Mouse (Mus musculus) limb, embryonic 15.5 days (tissue): ENCODE measurements around the gene Cmss1. TPM values are rescaled to one million over a fixed set of nuclear protein-coding genes. Genes with fewer than 3 reads are reported as not detected.
A peak's percentile ranks its signal among the peaks of the same experiment; 100 is the strongest.

Source experiments
- ATAC-seq: fragments of 200-750 bp; cut with Nextera tagmentation; 2 replicates; pipeline ENCODE4 v1.8.0; 2017; ENCODE audit warnings: low read depth, moderate TSS enrichment; ENCODE audit not compliant: insufficient number of reproducible peaks, low FRiP score, low TSS enrichment
- H3K27ac ChIP-seq: fragments of 300-500 bp; sonication (generic); 2 replicates; pipeline ENCODE4 v1.5.1; 2015; ENCODE audit warnings: moderate library complexity, mild to moderate bottlenecking, inconsistent platforms
- H3K27me3 ChIP-seq: fragments of 300-500 bp; sonication (generic); 2 replicates; pipeline ENCODE4 v1.6.1; 2015; ENCODE audit warnings: inconsistent platforms
- H3K36me3 ChIP-seq: fragments of 300-500 bp; sonication (generic); 2 replicates; pipeline ENCODE4 v1.6.1; 2015; ENCODE audit warnings: inconsistent platforms
- H3K4me1 ChIP-seq: fragments of 300-500 bp; sonication (generic); 2 replicates; pipeline ENCODE4 v1.6.1; 2015; ENCODE audit warnings: inconsistent platforms
- H3K4me2 ChIP-seq: fragments of 300-500 bp; sonication (generic); 2 replicates; pipeline ENCODE4 v1.6.1; 2015; ENCODE audit warnings: mild to moderate bottlenecking, inconsistent platforms
- H3K4me3 ChIP-seq: fragments of 300-500 bp; sonication (generic); 2 replicates; pipeline ENCODE4 v1.5.1; 2015; ENCODE audit warnings: mild to moderate bottlenecking, inconsistent platforms
- H3K9ac ChIP-seq: fragments of 300-500 bp; sonication (generic); 2 replicates; pipeline ENCODE4 v1.6.1; 2015; ENCODE audit warnings: inconsistent platforms
- H3K9me3 ChIP-seq: fragments of 300-500 bp; sonication (generic); 2 replicates; pipeline ENCODE4 v1.6.1; 2016; ENCODE audit warnings: inconsistent platforms
- WGBS: fragments of 180-500 bp; shearing (Covaris S2); methylation state at CpG from one replicate; pipeline ENCODE4 v1.1.7; 2015; 5-methylcytosine and 5-hydroxymethylcytosine counted together
- polyA plus RNA-seq: library from polyadenylated mRNA; unstranded; fragments of >200 nt; fragmentation: Nextera tagmentation; extraction: Ambion mirVana; gene quantifications from 2 replicates; pipeline ENCODE4 v1.2.1, GENCODE M21; 2015

Cmss1 gene
- polyA plus RNA-seq, 1 experiment from 2014 or later = 41.8 TPM

DNA sequence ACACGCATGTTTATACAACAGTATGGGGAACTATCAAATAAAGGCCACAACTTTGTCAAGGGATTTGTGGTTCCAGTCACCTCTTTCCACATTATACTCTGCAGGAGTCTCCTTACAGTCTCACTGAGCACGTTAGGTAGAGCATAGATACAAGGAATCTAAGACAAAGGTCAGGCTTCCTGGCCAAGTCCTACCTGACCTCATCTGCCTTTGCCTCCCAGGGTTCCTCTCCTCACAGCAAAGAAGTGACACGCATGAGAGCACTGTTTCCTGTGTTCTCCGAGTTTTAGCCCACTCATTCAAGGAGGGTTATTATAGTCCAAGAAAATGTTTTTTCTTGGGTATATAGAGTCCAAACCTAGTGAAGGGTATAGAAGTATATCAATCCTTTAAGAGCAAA, 51.0 kb downstream of the Cmss1 start:
- Histone ChIP-seq H3K4me1 (peaks cover 18% of the 10 kb centered on the region; the same call in 1 of the 2 replicates), H3K9ac (no peak overlapping the region), H3K36me3 (no peaks in the 10 kb centered on the region), H3K9me3 (no peaks in the 10 kb centered on the region), H3K27me3 (no peaks in the 10 kb centered on the region), H3K4me2 (no peak overlapping the region), H3K27ac (no peak overlapping the region), H3K4me3 (no peak overlapping the region)
- ATAC-seq = no peak
- 77% methylated on average over 4 of the region's 4 CpGs for WGBS

DNA sequence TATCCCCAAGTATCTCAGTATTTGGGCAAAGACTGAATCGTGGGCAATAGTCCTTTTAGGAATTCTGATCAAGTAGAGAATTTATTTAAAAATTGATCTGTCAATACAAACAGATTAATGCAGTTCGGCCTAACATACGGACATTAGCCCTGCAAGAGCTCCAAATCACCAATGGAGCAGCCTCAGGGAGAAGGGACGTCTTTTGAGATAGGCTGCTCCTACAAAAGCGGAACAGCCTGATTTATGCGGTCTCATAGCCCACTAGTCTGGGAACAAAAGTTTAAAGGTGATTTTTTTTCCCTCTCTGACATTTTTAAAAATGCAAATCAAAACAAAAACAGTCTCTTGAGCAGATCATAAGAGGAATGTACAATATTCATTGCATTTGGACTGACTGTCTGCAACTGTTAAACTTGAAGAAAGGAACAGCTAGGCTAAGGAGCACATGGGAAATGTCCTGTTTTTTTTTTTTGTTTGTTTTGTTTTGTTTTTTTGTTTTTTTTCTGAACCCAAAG, 51.7 kb downstream of the Cmss1 start:
- Histone ChIP-seq H3K36me3 (no peaks in the 10 kb centered on the region), H3K27ac (no peak overlapping the region), H3K4me1 (peaks cover 18% of the 10 kb centered on the region; the same call in 1 of the 2 replicates), H3K9ac (no peak overlapping the region), H3K27me3 (no peaks in the 10 kb centered on the region), H3K4me2 (no peak overlapping the region), H3K9me3 (no peaks in the 10 kb centered on the region), H3K4me3 (no peak overlapping the region)
- WGBS = 78% methylated on average over 6 of the region's 6 CpGs
- no peak for ATAC-seq

DNA sequence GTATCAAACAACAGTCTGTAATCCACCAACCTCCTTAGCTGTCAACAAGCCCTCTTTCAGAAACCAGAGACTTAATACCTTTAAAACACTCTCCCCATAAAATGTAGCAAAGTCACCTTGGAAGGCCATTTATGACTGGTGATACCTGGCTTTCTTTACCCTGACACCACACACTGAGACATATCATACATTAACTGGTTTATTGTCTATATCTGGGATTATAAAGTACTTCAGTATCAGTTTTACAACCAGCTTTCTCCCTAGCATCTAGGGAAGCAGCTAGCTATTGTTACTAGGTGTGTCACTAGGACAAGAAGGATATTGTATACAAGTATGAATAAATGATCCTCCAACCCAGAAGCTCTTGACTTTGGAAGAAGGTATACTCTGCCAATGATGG, 53.4 kb downstream of the Cmss1 start:
- H3K9me3 ChIP-seq = no peaks in the 10 kb centered on the region
- H3K36me3 ChIP-seq = no peaks in the 10 kb centered on the region
- no peaks in the 10 kb centered on the region for H3K27me3 ChIP-seq
- H3K4me1 ChIP-seq = peaks cover 22% of the 10 kb centered on the region; the same call in 1 of the 2 replicates
- no peak overlapping the region for H3K27ac ChIP-seq
- H3K4me2 ChIP-seq = no peak overlapping the region
- ATAC-seq = no peak
- H3K4me3 ChIP-seq = no peak overlapping the region
- no peak overlapping the region for H3K9ac ChIP-seq

DNA sequence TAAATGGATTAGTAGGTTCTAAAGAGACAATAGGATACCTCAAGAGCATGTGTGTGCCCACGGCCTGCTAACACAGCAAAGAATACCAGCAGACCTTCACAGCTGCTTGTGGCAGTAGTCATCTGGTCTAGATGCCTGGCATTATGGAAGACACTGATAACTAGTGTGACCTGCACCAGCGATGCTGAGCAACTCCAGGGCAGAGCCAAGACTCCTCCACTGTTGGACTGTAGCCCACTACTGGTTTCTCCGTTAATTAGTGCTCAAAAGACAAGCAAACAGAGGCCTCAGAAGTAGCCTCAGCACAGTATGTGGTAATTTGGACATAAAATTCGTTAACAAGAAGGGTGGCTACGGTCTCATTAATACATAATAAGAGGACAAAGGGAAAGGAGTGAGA, 54.0 kb downstream of the Cmss1 start:
- no peak overlapping the region for H3K9ac ChIP-seq
- H3K9me3 ChIP-seq = no peaks in the 10 kb centered on the region
- peaks cover 25% of the 10 kb centered on the region; the same call in 1 of the 2 replicates for H3K4me1 ChIP-seq
- H3K4me2 ChIP-seq = peak overlapping the region; percentile 10; the same call in 1 of the 2 replicates
- 70% methylated on average over 5 of the region's 5 CpGs for WGBS
- ATAC-seq = no peak
- H3K27ac ChIP-seq = no peak overlapping the region
- no peaks in the 10 kb centered on the region for H3K36me3 ChIP-seq
- H3K4me3 ChIP-seq = no peak overlapping the region
- H3K27me3 ChIP-seq = no peaks in the 10 kb centered on the region

DNA sequence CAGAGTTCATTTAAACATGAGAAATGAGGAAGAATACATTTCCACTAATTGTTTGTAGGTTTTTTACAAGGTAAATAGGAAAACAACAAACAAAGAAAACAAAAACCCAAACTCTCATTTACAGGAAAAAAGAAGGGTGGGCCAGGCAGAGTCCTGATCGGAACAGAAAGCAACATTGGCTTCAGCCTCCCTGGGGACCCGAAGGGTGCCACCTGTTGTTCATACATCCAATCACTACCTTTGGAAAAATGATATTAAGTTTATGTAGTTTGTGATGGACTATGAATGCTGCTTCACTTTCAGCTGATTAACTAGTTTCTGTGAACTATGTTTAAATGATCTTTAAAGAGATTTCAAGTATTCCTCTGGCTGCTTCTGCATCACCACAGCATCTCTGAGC, 55.0 kb downstream of the Cmss1 start:
- 65% methylated on average over 2 of the region's 2 CpGs for WGBS
- 0 out of 2 replicates have a peak overlapping the region, but pooled peaks have one; percentile 36 for H3K4me2 ChIP-seq
- H3K27me3 ChIP-seq = no peaks in the 10 kb centered on the region
- H3K4me1 ChIP-seq = peaks cover 26% of the 10 kb centered on the region; the same call in 1 of the 2 replicates
- no peak overlapping the region for H3K27ac ChIP-seq
- no peaks in the 10 kb centered on the region for H3K36me3 ChIP-seq
- H3K9me3 ChIP-seq = no peaks in the 10 kb centered on the region
- H3K9ac ChIP-seq = no peak overlapping the region
- H3K4me3 ChIP-seq = peak overlapping the region; percentile 32
- no peak for ATAC-seq

DNA sequence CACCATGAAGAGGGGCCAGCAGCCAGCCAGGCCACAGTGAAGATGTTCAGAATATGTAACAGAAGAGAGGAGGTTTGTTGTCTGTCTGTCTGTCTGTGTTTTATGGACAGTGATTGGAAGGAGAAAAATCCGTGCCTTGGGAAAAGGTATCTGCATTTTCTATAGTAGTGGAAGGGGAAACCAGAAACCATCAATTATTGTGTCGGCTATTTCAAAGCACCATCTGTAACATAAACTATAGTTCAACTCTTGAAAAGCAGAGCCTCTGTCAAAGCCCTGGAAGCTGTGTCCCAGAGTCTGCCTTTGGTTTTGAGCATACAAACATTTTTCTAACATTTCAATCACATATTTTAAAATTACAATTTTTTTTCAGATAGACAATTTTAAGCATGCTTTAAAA, 55.8 kb downstream of the Cmss1 start:
- no peak for ATAC-seq
- Histone ChIP-seq H3K9ac (0 out of 2 replicates have a peak overlapping the region, but pooled peaks have one; percentile 4), H3K27ac (0 out of 2 replicates have a peak overlapping the region, but pooled peaks have one; percentile 27), H3K9me3 (no peaks in the 10 kb centered on the region), H3K4me2 (peak overlapping the region; percentile 36; the same call in 1 of the 2 replicates), H3K4me3 (peak overlapping the region; percentile 32), H3K27me3 (no peaks in the 10 kb centered on the region), H3K4me1 (peaks cover 19% of the 10 kb centered on the region; the same call in 1 of the 2 replicates), H3K36me3 (no peaks in the 10 kb centered on the region)
- WGBS = 10% methylated on average over 2 of the region's 2 CpGs

DNA sequence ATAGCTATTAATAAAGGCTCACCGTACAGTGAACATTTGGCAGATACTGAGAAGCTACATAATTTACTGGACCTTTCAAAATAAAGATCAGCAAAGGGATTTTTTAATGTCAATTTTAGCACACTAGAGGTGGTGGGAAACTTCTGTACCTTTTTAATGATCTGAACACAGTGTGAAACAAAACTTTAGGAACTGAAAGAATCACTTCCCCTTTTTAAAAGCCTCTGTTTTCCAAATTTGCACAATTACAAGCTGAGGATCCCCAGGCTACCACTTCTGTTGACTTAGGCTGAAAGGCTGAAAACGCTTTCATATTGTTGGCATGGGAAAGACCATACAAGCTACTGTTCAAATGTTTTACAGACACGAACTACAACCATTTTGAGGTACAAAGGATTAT, 56.6 kb downstream of the Cmss1 start:
- Histone ChIP-seq H3K27me3 (no peaks in the 10 kb centered on the region), H3K9ac (no peak overlapping the region), H3K36me3 (no peaks in the 10 kb centered on the region), H3K9me3 (no peaks in the 10 kb centered on the region), H3K4me3 (peak overlapping the region; percentile 78), H3K4me1 (peaks cover 19% of the 10 kb centered on the region; the same call in 1 of the 2 replicates), H3K27ac (peak overlapping the region; percentile 33), H3K4me2 (peak overlapping the region; percentile 85)
- ATAC-seq = no peak
- 21% methylated on average over 3 of the region's 3 CpGs for WGBS

DNA sequence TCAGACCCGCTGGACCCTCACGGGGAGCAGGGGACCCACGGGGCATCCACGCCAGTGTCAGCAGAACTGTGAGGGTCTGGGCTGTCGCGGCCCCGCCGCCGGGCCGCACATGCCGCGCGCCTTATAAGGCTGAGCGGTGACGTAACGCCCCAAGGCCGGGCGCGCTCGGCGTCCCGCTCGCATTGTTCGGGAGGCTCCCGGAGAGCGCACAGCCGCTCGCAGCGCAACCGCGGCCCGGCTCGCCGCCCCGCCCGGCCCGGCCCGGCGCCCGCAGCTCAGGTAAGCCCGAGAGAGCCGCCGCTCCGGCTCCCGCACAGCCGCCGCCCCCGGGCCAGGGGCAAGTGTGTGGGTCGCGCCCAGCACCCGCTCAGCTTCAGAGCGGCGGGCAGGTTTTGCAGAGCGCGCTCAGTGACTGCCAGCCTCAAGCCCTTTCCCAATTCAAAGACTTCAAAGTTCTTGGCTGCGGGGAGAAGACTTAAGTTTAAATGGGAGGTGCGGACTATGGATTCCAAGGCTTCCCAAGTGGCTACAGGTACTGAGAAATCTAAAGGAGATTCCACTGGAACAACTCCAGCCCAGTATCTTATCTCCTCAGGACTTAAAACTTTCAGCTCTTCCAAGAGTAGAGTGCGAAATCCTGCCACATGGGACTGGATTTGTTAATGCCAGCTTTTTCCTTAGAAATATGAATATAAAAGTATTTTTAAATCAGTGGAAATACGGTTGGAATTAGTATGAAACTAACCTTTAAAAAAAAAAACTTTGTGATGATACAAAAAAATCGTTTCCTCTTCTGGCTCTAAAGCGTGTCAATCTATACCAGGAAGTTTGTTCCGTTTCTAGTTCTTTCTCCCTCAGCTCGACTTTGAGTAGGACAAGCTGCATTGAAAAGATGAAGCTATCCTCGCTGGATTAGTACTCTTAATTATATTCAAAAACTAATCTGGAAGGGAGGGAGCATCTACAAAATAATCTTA, 57.3 kb downstream of the Cmss1 start:
- WGBS = under 1% methylated on average over 64 of the region's 64 CpGs
- peak overlapping the region; percentile 78 for H3K4me3 ChIP-seq
- no peaks in the 10 kb centered on the region for H3K27me3 ChIP-seq
- H3K27ac ChIP-seq = peak overlapping the region; percentile 92
- peak; percentile 93 for ATAC-seq
- peak overlapping the region; percentile 91 for H3K9ac ChIP-seq
- no peaks in the 10 kb centered on the region for H3K36me3 ChIP-seq
- peak overlapping the region; percentile 85 for H3K4me2 ChIP-seq
- peaks cover 19% of the 10 kb centered on the region; the same call in 1 of the 2 replicates for H3K4me1 ChIP-seq
- H3K9me3 ChIP-seq = no peaks in the 10 kb centered on the region

DNA sequence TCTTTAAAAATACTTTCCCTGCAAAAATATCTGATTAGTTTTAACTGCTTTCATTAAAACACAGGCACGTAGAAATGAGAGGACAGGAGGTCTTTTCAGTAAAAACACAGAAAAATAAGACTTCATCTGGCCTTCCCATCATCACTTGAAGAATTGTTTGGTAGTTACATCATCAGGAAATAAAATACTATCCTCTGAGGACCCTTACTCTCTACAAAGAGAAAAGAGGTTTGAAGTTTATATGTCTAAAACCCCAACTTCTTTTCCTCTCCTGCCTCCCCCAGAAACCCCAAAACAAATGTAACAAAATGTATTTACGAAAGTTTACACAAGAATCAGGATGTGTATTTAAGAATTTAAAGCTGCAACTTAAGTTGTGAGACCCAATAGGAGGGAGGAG, 58.1 kb downstream of the Cmss1 start:
- Histone ChIP-seq H3K4me2 (peak overlapping the region; percentile 85), H3K4me3 (peak overlapping the region; percentile 78), H3K36me3 (no peaks in the 10 kb centered on the region), H3K27me3 (no peaks in the 10 kb centered on the region), H3K9ac (peak overlapping the region; percentile 91), H3K9me3 (no peaks in the 10 kb centered on the region), H3K4me1 (peaks cover 19% of the 10 kb centered on the region; the same call in 1 of the 2 replicates), H3K27ac (peak overlapping the region; percentile 92)
- no peak for ATAC-seq
- 34% methylated on average over 2 of the region's 2 CpGs for WGBS

DNA sequence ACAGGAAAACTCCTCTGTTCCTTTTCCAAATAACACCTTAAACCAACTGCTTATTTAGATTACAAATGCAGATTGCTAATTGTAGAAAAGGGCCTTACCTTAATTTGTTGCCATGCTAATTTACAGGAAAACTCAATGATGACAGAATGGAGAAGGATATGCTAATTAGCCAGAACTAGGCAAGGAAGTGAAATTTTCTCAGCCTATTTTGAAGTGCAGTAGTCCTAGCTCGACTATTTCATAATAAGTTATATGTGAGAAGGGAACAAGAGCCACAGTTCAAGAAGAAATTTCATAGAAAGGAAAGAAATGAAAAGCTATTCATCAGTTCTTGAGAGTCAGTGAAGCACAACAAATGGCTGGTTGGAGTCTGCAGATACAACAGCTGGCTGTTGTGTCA, 60.3 kb downstream of the Cmss1 start:
- Histone ChIP-seq H3K4me1 (peaks cover 10% of the 10 kb centered on the region; the same call in 1 of the 2 replicates), H3K36me3 (no peaks in the 10 kb centered on the region), H3K9me3 (no peaks in the 10 kb centered on the region), H3K27me3 (no peaks in the 10 kb centered on the region), H3K4me2 (no peak overlapping the region), H3K4me3 (no peak overlapping the region), H3K9ac (no peak overlapping the region), H3K27ac (no peak overlapping the region)
- WGBS = 57% methylated on average over 1 of the region's 1 CpGs
- no peak for ATAC-seq

DNA sequence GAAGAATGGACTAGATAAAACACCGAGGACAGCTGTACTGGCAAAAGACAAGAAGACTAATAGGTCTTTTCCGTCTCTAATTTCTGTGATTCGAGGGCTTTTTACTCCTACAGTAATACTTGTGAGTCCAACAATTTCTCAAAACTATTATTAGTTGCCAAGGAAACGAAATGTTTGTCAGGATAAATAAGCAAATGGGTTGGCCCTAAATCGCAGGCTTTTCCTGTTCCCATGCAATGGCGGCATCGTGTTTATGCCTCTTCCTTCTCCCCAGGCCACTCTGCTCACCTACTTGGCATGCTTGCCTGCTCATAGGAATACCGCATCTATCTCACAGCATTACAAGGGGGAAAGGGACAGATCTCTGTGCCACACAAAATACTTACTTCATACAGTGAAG, 62.2 kb downstream of the Cmss1 start:
- Histone ChIP-seq H3K9me3 (no peaks in the 10 kb centered on the region), H3K27me3 (no peaks in the 10 kb centered on the region), H3K4me1 (peaks cover 10% of the 10 kb centered on the region; the same call in 1 of the 2 replicates), H3K4me3 (no peak overlapping the region), H3K4me2 (no peak overlapping the region), H3K36me3 (no peaks in the 10 kb centered on the region), H3K9ac (no peak overlapping the region), H3K27ac (no peak overlapping the region)
- no peak for ATAC-seq
- 65% methylated on average over 8 of the region's 8 CpGs for WGBS

DNA sequence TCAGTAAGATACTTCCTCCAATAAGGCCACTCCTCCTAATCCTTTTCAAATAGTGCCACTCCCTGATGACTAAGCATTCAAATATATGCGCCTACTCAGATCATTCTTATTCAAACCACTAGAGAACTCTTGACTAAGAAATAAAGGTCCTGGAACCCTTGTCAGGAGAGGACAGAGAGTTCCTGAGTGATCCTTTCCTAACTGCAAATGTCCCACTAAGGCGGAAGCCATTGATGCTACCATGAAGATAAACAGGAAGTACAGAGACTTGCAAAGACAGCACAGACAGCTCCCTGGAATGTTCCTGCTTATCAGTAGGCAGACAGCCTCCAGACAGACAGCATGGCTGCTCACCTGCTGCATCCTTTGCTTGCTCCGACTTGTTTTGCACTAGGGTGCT, 63.4 kb downstream of the Cmss1 start:
- peaks cover 5% of the 10 kb centered on the region; the same call in 1 of the 2 replicates for H3K4me1 ChIP-seq
- H3K36me3 ChIP-seq = no peaks in the 10 kb centered on the region
- 86% methylated on average over 3 of the region's 3 CpGs for WGBS
- H3K27me3 ChIP-seq = no peaks in the 10 kb centered on the region
- no peaks in the 10 kb centered on the region for H3K9me3 ChIP-seq
- no peak overlapping the region for H3K27ac ChIP-seq
- no peak overlapping the region for H3K4me3 ChIP-seq
- no peak overlapping the region for H3K9ac ChIP-seq
- H3K4me2 ChIP-seq = no peak overlapping the region
- no peak for ATAC-seq
